Mouse (Mus musculus) ES-E14 (cell line): ENCODE measurements at regions not wholly inside any gene's neighbourhood (a gene's known extent, or its start where the extent isn't known, plus 50 kb on each side); places are given as distances from the start of the nearest gene placed in this dataset.
"Not testable (repeated sequence)": the region's sequence is repeated elsewhere in the genome, so short reads cannot be mapped to it uniquely, and the experiment has no call there.

Experiments
- DNase-seq: peaks from one replicate; pipeline ENCODE4 v3.0.0-alpha.2; 2013; ENCODE audit warnings: low read depth, low spot score
- H3K27ac ChIP-seq: 2 replicates; pipeline ENCODE4 v1.5.1; 2012; ENCODE audit warnings: low read depth, mild to moderate bottlenecking, low read length, moderate library complexity, mixed read lengths; ENCODE audit not compliant: poor library complexity, insufficient read depth, severe bottlenecking
- H3K36me3 ChIP-seq: 2 replicates; pipeline ENCODE4 v1.6.1; 2012; ENCODE audit warnings: mild to moderate bottlenecking, low read length, moderate library complexity, mixed read lengths; ENCODE audit not compliant: control insufficient read depth, poor library complexity, insufficient read depth, severe bottlenecking
- H3K4me1 ChIP-seq, 2 experiments: fragments of 150-350 bp in 1 of 2; sonication (generic) in 1 of 2; 2 replicates each; pipeline ENCODE4 v1.6.1; 2012; ENCODE audit warnings: low read length in 2 of 2, mild to moderate bottlenecking in 1 of 2, mixed read lengths in 1 of 2; ENCODE audit not compliant: control insufficient read depth in 2 of 2, insufficient read depth in 2 of 2, poor library complexity in 1 of 2
- H3K4me3 ChIP-seq, 2 experiments: fragments of 150-350 bp in 1 of 2; sonication (generic) in 1 of 2; 2 replicates each; pipeline ENCODE4 v1.5.1; 2012; ENCODE audit warnings: low read length in 2 of 2, low read depth in 1 of 2, mild to moderate bottlenecking in 1 of 2, mixed read lengths in 1 of 2; ENCODE audit not compliant: insufficient read depth in 1 of 2, poor library complexity in 1 of 2, severe bottlenecking in 1 of 2
- H3K9ac ChIP-seq: 2 replicates; pipeline ENCODE4 v1.6.1; 2012; ENCODE audit warnings: low read depth, mild to moderate bottlenecking, low read length, mixed read lengths; ENCODE audit not compliant: poor library complexity, insufficient read depth, severe bottlenecking
- H3K9me3 ChIP-seq: fragments of 150-350 bp; sonication (generic); 2 replicates; pipeline ENCODE4 v1.6.1; 2012; ENCODE audit warnings: low read depth, mild to moderate bottlenecking, low read length; ENCODE audit not compliant: control insufficient read depth, insufficient read depth
- CHD2 ChIP-seq: IDR thresholded peaks from 2 replicates; pipeline ENCODE4 v1.6.1; 2014; ENCODE audit warnings: mild to moderate bottlenecking, low read depth, low read length, inconsistent platforms
- HCFC1 ChIP-seq: IDR thresholded peaks from 2 replicates; pipeline ENCODE4 v1.6.1; 2012; ENCODE audit warnings: low read length, inconsistent platforms, borderline replicate concordance; ENCODE audit not compliant: insufficient read depth
- MAFK ChIP-seq: IDR thresholded peaks from 2 replicates; pipeline ENCODE4 v1.6.1; 2014; ENCODE audit warnings: mild to moderate bottlenecking, low read depth, low read length, inconsistent platforms; ENCODE audit not compliant: insufficient read depth
- ZC3H11A ChIP-seq: IDR thresholded peaks from 2 replicates; pipeline ENCODE4 v1.6.1; 2012; ENCODE audit warnings: low read depth, mild to moderate bottlenecking, inconsistent platforms, low read length, borderline replicate concordance
- ZNF384 ChIP-seq: IDR thresholded peaks from 2 replicates; pipeline ENCODE4 v1.6.1; 2012; ENCODE audit warnings: low read depth, low read length, inconsistent platforms
- in situ Hi-C, 2 experiments: fragments of 600-800 bp; cut with MboI; formaldehyde crosslinking; loops; one replicate each; pipeline ENCODE4 v1.15.1; 2025; ENCODE audit warnings: low sequenced_read_pairs in 2 of 2, inconsistent platforms in 1 of 2; ENCODE audit not compliant: unreplicated experiment in 2 of 2

GRCm38 (mm10) chrX:19903962-19904930 is 155.1 kb upstream of the Chst7 start:
- in situ Hi-C loops, result no loop called here
- Histone ChIP-seq H3K36me3 (no peaks in the 10 kb centered on the region), H3K9ac (no peak overlapping the region), H3K9me3 (no peaks in the 10 kb centered on the region), H3K4me3 (no peak overlapping the region), H3K27ac (no peak overlapping the region), H3K4me1 (peaks cover 0 to 4% of the 10 kb centered on the region in 2 experiments; a peak in 1 of 4 replicates)
- no peak for DNase-seq
- no peak for TF ChIP-seq MAFK
- no peak for TF ChIP-seq HCFC1
- TF ChIP-seq ZC3H11A, result no peak
- no peak for TF ChIP-seq ZNF384
- no peak for TF ChIP-seq CHD2

DNA sequence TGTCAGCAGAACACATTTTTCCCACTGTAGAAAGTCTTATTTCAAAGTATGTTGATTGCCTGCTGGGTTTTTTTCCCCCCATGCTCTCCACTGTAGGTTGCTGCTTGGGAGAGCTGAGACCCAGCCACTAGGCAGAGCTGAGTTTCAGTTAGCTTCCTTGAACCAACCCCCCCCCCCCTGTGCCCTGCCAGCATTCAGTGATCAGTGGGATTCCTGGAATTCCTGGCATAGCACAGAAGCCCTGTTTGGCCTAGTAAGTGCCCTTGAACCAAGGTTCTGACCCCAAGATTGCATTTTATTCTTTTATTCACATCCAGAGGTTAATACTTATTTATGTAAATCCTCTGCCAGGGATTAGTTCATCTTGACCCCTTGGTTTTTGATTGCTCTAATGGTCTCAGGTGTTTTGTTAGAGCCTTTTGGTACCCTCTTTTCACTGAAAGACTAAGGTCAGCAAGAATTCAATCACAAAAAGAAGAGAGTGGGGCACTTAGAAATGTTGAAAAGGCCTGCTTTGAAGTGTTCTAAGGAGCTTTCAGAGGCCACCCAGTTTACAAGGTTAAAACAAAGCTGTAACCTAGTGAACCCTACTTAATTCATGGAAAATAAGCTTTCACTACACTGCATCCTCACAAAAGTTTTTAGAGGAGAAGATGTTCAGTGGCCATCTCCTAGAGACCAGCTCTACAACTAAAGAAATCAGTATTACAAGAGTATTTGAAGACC is 152.6 kb upstream of the Chst7 start:
- no peaks in the 10 kb centered on the region for H3K36me3 ChIP-seq
- H3K9ac ChIP-seq, result no peak overlapping the region
- no peak overlapping the region for H3K4me3 ChIP-seq
- 0 out of 2 replicates have a peak, but pooled peaks have one; percentile 22 for TF ChIP-seq MAFK
- no peak; the same call in 1 of the 2 replicates for TF ChIP-seq CHD2
- no peaks in the 10 kb centered on the region for H3K9me3 ChIP-seq
- peak overlapping the region; percentile 49; the same call in 1 of the 2 replicates for H3K27ac ChIP-seq
- in situ Hi-C loops, result no loop called here
- peak; percentile 42 for DNase-seq
- H3K4me1 ChIP-seq, result peaks cover 0 to 4% of the 10 kb centered on the region in 2 experiments; a peak in 1 of 4 replicates

DNA sequence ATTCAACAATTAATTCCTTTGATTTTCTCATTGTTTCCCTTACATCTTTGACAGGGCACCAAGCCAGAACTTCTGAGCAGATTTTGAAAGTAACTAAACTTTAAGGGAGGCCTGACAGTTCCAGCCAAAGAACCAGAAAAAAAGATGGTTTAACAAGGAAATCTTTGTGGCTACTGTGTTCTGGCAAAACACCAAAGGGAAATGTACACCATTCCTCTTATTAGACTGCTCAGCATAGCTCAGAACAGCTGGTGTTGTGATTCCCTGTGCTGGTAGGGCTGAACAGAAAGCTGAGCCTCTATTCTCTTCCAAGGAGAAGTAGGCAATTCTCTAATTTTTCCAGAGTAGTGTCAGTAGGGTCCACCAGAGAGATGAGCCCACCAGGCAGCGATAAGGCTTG is 142.4 kb upstream of the Chst7 start:
- Histone ChIP-seq H3K27ac (no peak overlapping the region), H3K9ac (no peak overlapping the region), H3K4me1 (no peaks in the 10 kb centered on the region), H3K36me3 (no peaks in the 10 kb centered on the region), H3K4me3 (no peak overlapping the region), H3K9me3 (no peaks in the 10 kb centered on the region)
- DNase-seq, result no peak
- in situ Hi-C loops, result no loop called here
- TF ChIP-seq CHD2 (no peak), MAFK (no peak), ZNF384 (no peak), HCFC1 (no peak), ZC3H11A (no peak)

- in situ Hi-C loops, H3K27ac ChIP-seq, H3K4me1 ChIP-seq, H3K4me3 ChIP-seq, H3K9me3 ChIP-seq, H3K36me3 ChIP-seq, H3K9ac ChIP-seq, DNase-seq: not testable (repeated sequence)
Measured at GRCm38 (mm10) chrX:19929376-19929775, 130.0 kb upstream of the Chst7 start.
